19 mouse cellular contexts compared by ENCODE assay signal in genomic region chr4:69508281-69508680, GRCm38 (mm10).
"Had no signal": no experiment of that assay in that cellular context is flagged by ENCODE, and none has a peak within 500 bp of the region (broad histone marks: within the 10 kb centered on the region; RNA-seq: fewer than 3 reads in every experiment).

No protein-coding gene starts in this region.

- H3K4me3 ChIP-seq: liver, embryonic 12.5 days; midbrain, embryonic 10.5 days; midbrain, embryonic 12.5 days; myocyte; neural tube, embryonic 13.5 days; neural tube, embryonic 15.5 days had no signal

- DNase-seq: lung, adult 2 months; lung, postnatal 4 days; midbrain, embryonic 14.5 days; retina, postnatal 1 day; right cerebral cortex, adult 18-20 months; right cerebral cortex, postnatal 25 days; right cerebral cortex, postnatal 4 days; spleen, adult 18-20 months; thymus, adult 18-20 months; thymus, postnatal 14 days; thymus, postnatal 36 days had no signal

- H3K4me1 ChIP-seq: liver, embryonic 12.5 days; midbrain, embryonic 10.5 days; midbrain, embryonic 12.5 days; neural tube, embryonic 13.5 days; neural tube, embryonic 15.5 days had no signal

- H3K4me2 ChIP-seq: liver, embryonic 12.5 days; midbrain, embryonic 12.5 days; neural tube, embryonic 13.5 days; neural tube, embryonic 15.5 days had no signal

- H3K27me3 ChIP-seq: liver, embryonic 12.5 days; midbrain, embryonic 12.5 days; neural tube, embryonic 13.5 days; neural tube, embryonic 15.5 days had no signal

- H3K9ac ChIP-seq: liver, embryonic 12.5 days; liver, embryonic 14.5 days; midbrain, embryonic 12.5 days; neural tube, embryonic 13.5 days; neural tube, embryonic 15.5 days had no signal

- H3K27ac ChIP-seq: liver, embryonic 12.5 days; liver, embryonic 14.5 days; midbrain, embryonic 10.5 days; midbrain, embryonic 12.5 days; neural tube, embryonic 13.5 days; neural tube, embryonic 15.5 days had no signal

- H3K9me3 ChIP-seq: liver, embryonic 12.5 days; midbrain, embryonic 10.5 days; midbrain, embryonic 12.5 days; neural tube, embryonic 13.5 days; neural tube, embryonic 15.5 days had no signal

- ATAC-seq: liver, embryonic 12.5 days; midbrain, embryonic 16.5 days had no signal

- H3K36me3 ChIP-seq: liver, embryonic 12.5 days; midbrain, embryonic 10.5 days; midbrain, embryonic 12.5 days; neural tube, embryonic 13.5 days; neural tube, embryonic 15.5 days had no signal
